Mouse (Mus musculus) kidney, adult 2 months (tissue): ENCODE data around the gene Adcy4.

Source experiments
- CTCF ChIP-seq: fragments of 200-500 bp; conservative IDR thresholded peaks from 2 replicates; pipeline ENCODE4 v1.5.1; 2011; ENCODE audit warnings: low read depth, mild to moderate bottlenecking, control low read depth, low read length, moderate library complexity, mixed read lengths; ENCODE audit not compliant: insufficient read depth, insufficient read length
- POLR2A ChIP-seq: fragments of 200-500 bp; IDR thresholded peaks from one replicate; pipeline ENCODE4 v1.6.1; 2011; ENCODE audit warnings: low read depth, low read length, control low read depth

- TF ChIP-seq CTCF (no peak), POLR2A (no peak)
Observed at GRCm38 (mm10) chr14:55829854-55830253, 46.0 kb upstream of the Adcy4 start.
